Comparison of ENCODE assay signal across 12 mouse cellular contexts in genomic region chr5:148375480-148375879, GRCm38 (mm10). TPM values are rescaled to one million over a fixed set of nuclear protein-coding genes. Genes with fewer than 3 reads are reported as not detected.
DNase-seq lines count a peak whose midpoint lies in the region; ATAC-seq and TF ChIP-seq lines count a peak whose summit lies in the region.
"Had no signal": no experiment of that assay in that cellular context is flagged by ENCODE, and none has a peak within 500 bp of the region (broad histone marks: within the 10 kb centered on the region; RNA-seq: fewer than 3 reads in every experiment).

No protein-coding gene starts in this region.

- peak; percentile 14 for DNase-seq in embryonic facial prominence, embryonic 11.5 days (ENCODE audit: low spot score)
- DNase-seq in embryonic facial prominence, embryonic 10.5 days (ENCODE audit: low spot score): no peak
- DNase-seq in liver, embryonic 14.5 days (ENCODE audit: low read depth in 3 of 3, low spot score in 3 of 3): no peak
- DNase-seq in brain, embryonic 14.5 days (ENCODE audit: low read depth): no peak
- no peak for DNase-seq in natural killer cell, adult 2 months (ENCODE audit: low spot score in 2 of 2)
- DNase-seq: B cell, adult 2 months; kidney, adult 11 months; right cerebral cortex, postnatal 4 days had no signal

- no peak overlapping the region for H3K4me2 ChIP-seq in embryonic facial prominence, embryonic 11.5 days (ENCODE audit: low read depth, low read length)
- H3K4me2 ChIP-seq in liver, embryonic 14.5 days (ENCODE audit: low read depth): no peak overlapping the region
- H3K4me2 ChIP-seq in liver, embryonic 12.5 days: no peak overlapping the region

- TF ChIP-seq POLR2A in ES-Bruce4 (IDR thresholded peaks at IDR 0.05; ENCODE audit: insufficient read depth, low read length): no peak
- TF ChIP-seq POLR2A in brain, embryonic 14.5 days (IDR thresholded peaks at IDR 0.05; ENCODE audit: borderline replicate concordance, extremely low read depth, insufficient read depth, insufficient read length, poor library complexity, severe bottlenecking): no peak

- H3K36me3 ChIP-seq in embryonic facial prominence, embryonic 11.5 days (replicated peaks; ENCODE audit: control insufficient read depth, insufficient read depth, low read depth, low read length): no peaks in the 10 kb centered on the region
- peaks cover 19% of the 10 kb centered on the region for H3K36me3 ChIP-seq in embryonic facial prominence, embryonic 10.5 days (replicated peaks)
- peaks cover 8% of the 10 kb centered on the region for H3K36me3 ChIP-seq in liver, embryonic 14.5 days (replicated peaks; ENCODE audit: control insufficient read depth, insufficient read depth, low read depth)
- H3K36me3 ChIP-seq in liver, embryonic 12.5 days: peaks cover 57% of the 10 kb centered on the region
- no peaks in the 10 kb centered on the region for H3K36me3 ChIP-seq in ES-Bruce4 (ENCODE audit: control insufficient read depth, insufficient read depth, low read length, poor library complexity, severe bottlenecking)

- H3K9me3 ChIP-seq in embryonic facial prominence, embryonic 11.5 days (replicated peaks; ENCODE audit: control insufficient read depth, low read length): no peaks in the 10 kb centered on the region
- peaks cover 2% of the 10 kb centered on the region; the same call in 1 of the 2 replicates for H3K9me3 ChIP-seq in embryonic facial prominence, embryonic 10.5 days
- H3K9me3 ChIP-seq in liver, embryonic 14.5 days (ENCODE audit: control insufficient read depth, low read length): peaks cover 2% of the 10 kb centered on the region; the same call in 1 of the 2 replicates
- peaks cover 7% of the 10 kb centered on the region; the same call in 1 of the 2 replicates for H3K9me3 ChIP-seq in liver, embryonic 12.5 days (replicated peaks)
- no peaks in the 10 kb centered on the region for H3K9me3 ChIP-seq in ES-Bruce4 (replicated peaks; ENCODE audit: control insufficient read depth, insufficient read depth, low read length, poor library complexity, severe bottlenecking)

- 80% methylated on average over 12 of the region's 12 CpGs for WGBS in embryonic facial prominence, embryonic 11.5 days
- 73% methylated on average over 12 of the region's 12 CpGs for WGBS in embryonic facial prominence, embryonic 10.5 days
- WGBS in liver, embryonic 14.5 days (ENCODE audit: insufficient replicate concordance): 76% methylated on average over 12 of the region's 12 CpGs
- WGBS in liver, embryonic 12.5 days (ENCODE audit: insufficient replicate concordance): 81% methylated on average over 12 of the region's 12 CpGs

- peak; percentile 69 for TF ChIP-seq CTCF in liver, embryonic 14.5 days (IDR thresholded peaks at IDR 0.05; ENCODE audit: low read depth)
- peak; percentile 94 for TF ChIP-seq CTCF in ES-Bruce4 (IDR thresholded peaks at IDR 0.05; ENCODE audit: low read depth, low read length)
- TF ChIP-seq CTCF in brain, embryonic 14.5 days (IDR thresholded peaks at IDR 0.05; ENCODE audit: borderline replicate concordance, extremely low read depth, insufficient read depth, insufficient read length): peak; percentile 36; the same call in 1 of the 2 replicates

- no peak overlapping the region for H3K27ac ChIP-seq in embryonic facial prominence, embryonic 11.5 days (replicated peaks; ENCODE audit: low read depth, low read length)
- H3K27ac ChIP-seq in embryonic facial prominence, embryonic 10.5 days (replicated peaks): no peak overlapping the region
- no peak overlapping the region for H3K27ac ChIP-seq in liver, embryonic 14.5 days
- no peak overlapping the region for H3K27ac ChIP-seq in liver, embryonic 12.5 days
- H3K27ac ChIP-seq in ES-Bruce4 (ENCODE audit: insufficient read depth, low read length): no peak overlapping the region; the same call in 1 of the 2 replicates

- no peaks in the 10 kb centered on the region for H3K27me3 ChIP-seq in embryonic facial prominence, embryonic 11.5 days (ENCODE audit: control insufficient read depth, insufficient read depth, low read length)
- H3K27me3 ChIP-seq in embryonic facial prominence, embryonic 10.5 days (replicated peaks; ENCODE audit: low read depth, poor library complexity, severe bottlenecking): no peaks in the 10 kb centered on the region
- H3K27me3 ChIP-seq in liver, embryonic 14.5 days (ENCODE audit: control insufficient read depth, insufficient read depth, low read length): no peaks in the 10 kb centered on the region
- H3K27me3 ChIP-seq in liver, embryonic 12.5 days (replicated peaks): no peaks in the 10 kb centered on the region
- no peaks in the 10 kb centered on the region for H3K27me3 ChIP-seq in ES-Bruce4 (ENCODE audit: control insufficient read depth, insufficient read depth, low read length, poor library complexity, severe bottlenecking)

- no peak overlapping the region for H3K9ac ChIP-seq in embryonic facial prominence, embryonic 11.5 days (replicated peaks; ENCODE audit: low read length)
- H3K9ac ChIP-seq in liver, embryonic 14.5 days (replicated peaks): no peak overlapping the region
- H3K9ac ChIP-seq in liver, embryonic 12.5 days: no peak overlapping the region
- H3K9ac ChIP-seq in ES-Bruce4 (ENCODE audit: low read depth, poor library complexity, severe bottlenecking): no peak overlapping the region

- ATAC-seq in embryonic facial prominence, embryonic 11.5 days (replicated peaks; ENCODE audit: insufficient number of reproducible peaks, low FRiP score, low TSS enrichment, low read depth): no peak
- no peak for ATAC-seq in liver, embryonic 14.5 days (ENCODE audit: insufficient read depth)
- no peak for ATAC-seq in liver, embryonic 12.5 days
- no peak for ATAC-seq in megakaryocyte progenitor cell, adult 5-6 weeks (replicated peaks; ENCODE audit: poor library complexity)

- H3K4me1 ChIP-seq in embryonic facial prominence, embryonic 11.5 days (ENCODE audit: control insufficient read depth, insufficient read depth, low read length): no peaks in the 10 kb centered on the region
- H3K4me1 ChIP-seq in embryonic facial prominence, embryonic 10.5 days: peaks cover 6% of the 10 kb centered on the region; the same call in 1 of the 2 replicates
- H3K4me1 ChIP-seq in liver, embryonic 14.5 days (replicated peaks; ENCODE audit: control insufficient read depth in 2 of 2, insufficient read depth in 2 of 2, low read length in 1 of 2): 0 out of 4 replicates have a peak, but pooled peaks cover 0 to 2% of the 10 kb centered on the region in 2 experiments
- H3K4me1 ChIP-seq in liver, embryonic 12.5 days: peaks cover 17% of the 10 kb centered on the region
- H3K4me1 ChIP-seq in ES-Bruce4 (ENCODE audit: control insufficient read depth, insufficient read depth, low read length): peaks cover 7% of the 10 kb centered on the region

- H3K4me3 ChIP-seq in embryonic facial prominence, embryonic 11.5 days (ENCODE audit: low read depth, low read length): no peak overlapping the region
- no peak overlapping the region for H3K4me3 ChIP-seq in embryonic facial prominence, embryonic 10.5 days
- no peak overlapping the region for H3K4me3 ChIP-seq in liver, embryonic 14.5 days (ENCODE audit: insufficient read depth in 1 of 2, low read depth in 2 of 2, low read length in 2 of 2)
- no peak overlapping the region for H3K4me3 ChIP-seq in liver, embryonic 12.5 days
- no peak overlapping the region for H3K4me3 ChIP-seq in ES-Bruce4 (ENCODE audit: low read depth, low read length)
- H3K4me3 ChIP-seq: erythroblast, embryonic 14.5 days had no signal

- no peak for TF ChIP-seq EP300 in liver, embryonic 14.5 days (IDR thresholded peaks at IDR 0.05; ENCODE audit: low read depth)
- no peak for TF ChIP-seq EP300 in ES-Bruce4 (IDR thresholded peaks at IDR 0.05; ENCODE audit: insufficient read depth, low read depth, low read length)

RNA-seq across cellular contexts. Expression of gene Slc7a1, which starts 24.2 kb away (rescaled TPM):
- polyA plus RNA-seq in embryonic facial prominence, embryonic 11.5 days (2014; fragmentation: Nextera tagmentation; extraction: Ambion mirVana): 10.9 and 13.9 TPM in 2 replicates
- polyA plus RNA-seq in embryonic facial prominence, embryonic 10.5 days (2016; fragmentation: Nextera tagmentation; extraction: Ambion mirVana): 13.0 and 13.5 TPM in 2 replicates
- polyA plus RNA-seq in liver, embryonic 14.5 days (2012; rRNA removed): 4.7 and 4.8 TPM in 2 replicates
- polyA plus RNA-seq in liver, embryonic 14.5 days (2014; fragmentation: Nextera tagmentation; extraction: Ambion mirVana): 17.7 and 20.3 TPM in 2 replicates
- polyA plus RNA-seq in liver, embryonic 12.5 days (2016; fragmentation: Nextera tagmentation; extraction: Ambion mirVana): 28.8 and 30.2 TPM in 2 replicates
- 21.6 and 27.1 TPM in 2 replicates for polyA plus RNA-seq in ES-Bruce4 (2011; ENCODE audit: insufficient read depth, insufficient read length, low read depth, missing spikeins)
- polyA plus RNA-seq in brain, embryonic 14.5 days (2012; rRNA removed): 11.5 and 24.3 TPM in 2 replicates
- 36.0 and 37.7 TPM in 2 replicates for total RNA-seq in megakaryocyte progenitor cell, adult 5-6 weeks (2015)
- 14.9 and 15.3 TPM in 2 replicates for total RNA-seq in megakaryocyte progenitor cell, adult 5-6 weeks (2017)

Comparison
In these comparisons a context has a peak if more than half of its experiments do, and no peak if none do; other contexts are left out.
1. CTCF ChIP-seq: peak in every context shown above with its lines; median percentile 94 in ES-Bruce4; 69 in liver, embryonic 14.5 days; 36 in brain, embryonic 14.5 days.